Comparison of ENCODE assay signal across 9 mouse cellular contexts in the genomic region with DNA sequence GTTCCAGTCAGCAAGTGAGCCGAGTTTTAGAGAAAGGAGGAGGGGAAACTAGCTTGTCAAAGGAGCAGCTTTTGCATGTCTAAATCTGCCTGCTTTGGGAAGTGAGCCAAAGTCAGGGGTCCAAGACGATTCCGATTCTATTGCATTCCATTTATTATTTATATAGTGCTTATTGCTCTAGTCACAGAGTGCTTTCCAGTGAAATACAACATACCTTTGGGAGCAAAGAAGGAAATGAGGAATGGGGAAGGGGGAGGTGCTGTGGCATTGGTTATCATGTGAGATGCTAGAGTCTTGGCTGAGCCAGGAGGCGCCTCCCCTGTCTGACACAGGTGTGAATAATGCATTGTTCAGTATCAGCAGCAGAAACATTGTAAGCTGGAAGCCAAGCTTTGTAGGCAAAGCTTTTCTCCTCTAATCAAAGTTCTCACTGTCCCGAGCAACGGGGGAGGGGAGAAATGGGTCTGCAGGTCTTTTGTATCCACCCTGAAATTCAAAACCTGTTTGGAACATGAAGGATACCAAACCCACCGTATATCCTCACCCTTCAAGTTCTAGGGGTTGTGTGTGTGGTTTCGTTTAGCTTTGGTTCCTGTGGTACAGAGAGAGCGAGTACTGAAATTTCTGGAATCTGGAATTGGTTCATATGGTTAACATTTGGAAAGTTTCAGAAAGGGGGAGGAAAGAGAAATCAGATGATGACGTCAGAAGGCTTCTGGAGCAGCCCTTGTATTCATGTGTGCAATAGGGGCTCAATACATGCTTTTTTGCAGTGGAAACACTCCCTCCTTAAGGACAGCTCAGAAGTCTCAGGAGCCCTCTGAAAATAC. TPM values are rescaled to one million over a fixed set of nuclear protein-coding genes. Genes with fewer than 3 reads are reported as not detected.
DNase-seq lines count a peak whose midpoint lies in the region; ATAC-seq and TF ChIP-seq lines count a peak whose summit lies in the region.
"Had no signal": no experiment of that assay in that cellular context is flagged by ENCODE, and none has a peak within 500 bp of the region (broad histone marks: within the 10 kb centered on the region; RNA-seq: fewer than 3 reads in every experiment).

No protein-coding gene starts in this region.

- H3K36me3 ChIP-seq in hindbrain, embryonic 13.5 days, result no peaks in the 10 kb centered on the region
- no peaks in the 10 kb centered on the region for H3K36me3 ChIP-seq in hindbrain, embryonic 10.5 days
- no peaks in the 10 kb centered on the region for H3K36me3 ChIP-seq in limb, embryonic 14.5 days (ENCODE audit: control insufficient read depth, insufficient read depth, low read length)

- peak overlapping the region; percentile 48; the same call in 1 of the 2 replicates for H3K27ac ChIP-seq in hindbrain, embryonic 13.5 days
- no peak overlapping the region for H3K27ac ChIP-seq in hindbrain, embryonic 10.5 days
- peak overlapping the region; percentile 75 for H3K27ac ChIP-seq in limb, embryonic 14.5 days (replicated peaks; ENCODE audit: low read depth, low read length)
- H3K27ac ChIP-seq: heart, adult 2 months had no signal

- DNase-seq in hindbrain, embryonic 10.5 days (ENCODE audit: low spot score), result no peak
- DNase-seq in ZHBTc4 (ENCODE audit: low read depth, low spot score), result peak; percentile 14
- DNase-seq in fibroblast of lung, adult 2 months (ENCODE audit: low read depth), result peak; percentile 7
- peak; percentile 57 for DNase-seq in limb, embryonic 14.5 days (ENCODE audit: low spot score)
- no peak for DNase-seq in left cerebral cortex, adult 11 months (ENCODE audit: low spot score)
- DNase-seq in T-cell, adult 2 months (ENCODE audit: low spot score), result no peak
- DNase-seq: heart, adult 2 months had no signal

- no peaks in the 10 kb centered on the region for H3K27me3 ChIP-seq in hindbrain, embryonic 13.5 days
- no peaks in the 10 kb centered on the region for H3K27me3 ChIP-seq in hindbrain, embryonic 10.5 days (ENCODE audit: insufficient read depth, poor library complexity, severe bottlenecking)
- no peaks in the 10 kb centered on the region for H3K27me3 ChIP-seq in limb, embryonic 14.5 days (ENCODE audit: control insufficient read depth, insufficient read depth, low read length)

- no peak overlapping the region for H3K9ac ChIP-seq in hindbrain, embryonic 13.5 days
- no peak overlapping the region for H3K9ac ChIP-seq in limb, embryonic 14.5 days (ENCODE audit: low read depth, low read length, severe bottlenecking)

- peaks cover 24% of the 10 kb centered on the region for H3K4me1 ChIP-seq in hindbrain, embryonic 13.5 days (replicated peaks)
- peaks cover 25% of the 10 kb centered on the region for H3K4me1 ChIP-seq in hindbrain, embryonic 10.5 days (replicated peaks)
- peaks cover 25% of the 10 kb centered on the region for H3K4me1 ChIP-seq in limb, embryonic 14.5 days (ENCODE audit: control insufficient read depth, insufficient read depth, low read length)
- H3K4me1 ChIP-seq: megakaryocyte, embryonic 14.5 days had no signal

- no peaks in the 10 kb centered on the region for H3K9me3 ChIP-seq in hindbrain, embryonic 13.5 days
- no peaks in the 10 kb centered on the region for H3K9me3 ChIP-seq in hindbrain, embryonic 10.5 days
- no peaks in the 10 kb centered on the region for H3K9me3 ChIP-seq in limb, embryonic 14.5 days (ENCODE audit: control insufficient read depth, low read length)
- H3K9me3 ChIP-seq: megakaryocyte, embryonic 14.5 days had no signal

- H3K4me2 ChIP-seq in hindbrain, embryonic 13.5 days, result peak overlapping the region; percentile 13; the same call in 1 of the 2 replicates
- H3K4me2 ChIP-seq in limb, embryonic 14.5 days (replicated peaks; ENCODE audit: low read depth, low read length, severe bottlenecking), result peak overlapping the region; percentile 34

- H3K4me3 ChIP-seq in hindbrain, embryonic 13.5 days, result no peak overlapping the region
- no peak overlapping the region for H3K4me3 ChIP-seq in hindbrain, embryonic 10.5 days
- H3K4me3 ChIP-seq in limb, embryonic 14.5 days (replicated peaks; ENCODE audit: low read length), result no peak overlapping the region
- H3K4me3 ChIP-seq: heart, adult 2 months; megakaryocyte, embryonic 14.5 days had no signal

- WGBS in hindbrain, embryonic 13.5 days, result 43% methylated on average over 10 of the region's 10 CpGs
- WGBS in hindbrain, embryonic 10.5 days, result 45% methylated on average over 10 of the region's 10 CpGs
- 23% methylated on average over 10 of the region's 10 CpGs for WGBS in limb, embryonic 14.5 days

- ATAC-seq in hindbrain, embryonic 13.5 days (ENCODE audit: low FRiP score), result peak; percentile 62
- ATAC-seq in limb, embryonic 14.5 days (ENCODE audit: low FRiP score, low read depth), result peak; percentile 62

- no peak for TF ChIP-seq POLR2A in limb, embryonic 14.5 days (IDR thresholded peaks at IDR 0.05; ENCODE audit: borderline replicate concordance, extremely low read depth, insufficient read depth, insufficient read length)

RNA-seq across cellular contexts. Expression of gene Gm17359, which starts 11.5 kb away (rescaled TPM):
- 0.22 TPM in 1 of 2 replicates, not detected in the other for polyA plus RNA-seq in hindbrain, embryonic 13.5 days (2015; fragmentation: Nextera tagmentation; extraction: Ambion mirVana)
- polyA plus RNA-seq in hindbrain, embryonic 10.5 days (2016; fragmentation: Nextera tagmentation; extraction: Ambion mirVana), result 0.12 TPM in 1 of 2 replicates, not detected in the other
- 0.08 TPM in 1 of 2 replicates, not detected in the other for polyA plus RNA-seq in limb, embryonic 14.5 days (2012; rRNA removed)
- polyA plus RNA-seq in limb, embryonic 14.5 days (2014; fragmentation: Nextera tagmentation; extraction: Ambion mirVana), result not detected in 2 replicates

RNA-seq across cellular contexts. Expression of gene Rapgef2, which starts 38.6 kb away (rescaled TPM):
- 8.3 and 9.5 TPM in 2 replicates for polyA plus RNA-seq in hindbrain, embryonic 13.5 days (2015; fragmentation: Nextera tagmentation; extraction: Ambion mirVana)
- 4.8 and 5.2 TPM in 2 replicates for polyA plus RNA-seq in hindbrain, embryonic 10.5 days (2016; fragmentation: Nextera tagmentation; extraction: Ambion mirVana)
- polyA plus RNA-seq in limb, embryonic 14.5 days (2012; rRNA removed), result 12.5 and 13.7 TPM in 2 replicates
- polyA plus RNA-seq in limb, embryonic 14.5 days (2014; fragmentation: Nextera tagmentation; extraction: Ambion mirVana), result 7.6 and 8.8 TPM in 2 replicates

Comparison
In these comparisons a context has a peak if more than half of its experiments do, and no peak if none do; other contexts are left out.
1. DNase-seq: peak in ZHBTc4 (single experiment), fibroblast of lung, adult 2 months (single experiment) and limb, embryonic 14.5 days (single experiment); none in hindbrain, embryonic 10.5 days (single experiment), left cerebral cortex, adult 11 months (single experiment) and T-cell, adult 2 months (single experiment).